Mouse (Mus musculus): Measurements from ENCODE around the gene Gm17334. TPM values are rescaled to one million over a fixed set of nuclear protein-coding genes. Genes with fewer than 3 reads are reported as not detected.
"Not testable (repeated sequence)": the region's sequence is repeated elsewhere in the genome, so short reads cannot be mapped to it uniquely, and the experiment has no call there.

The Gm17334 gene
- polyA plus RNA-seq, 1 experiment = 0.44 TPM

- whole genome bisulfite sequencing = 30% methylated on average over 2 of the region's 2 CpGs
- DNase-seq = peak; percentile 44 to 45
- no peak overlapping the region for H3K27ac ChIP-seq (ENCODE audit: insufficient read depth, low read length)
These were observed 11.2 kb downstream of the Gm17334 start for GRCm38 (mm10) chr11:53761822-53762221.

DNA sequence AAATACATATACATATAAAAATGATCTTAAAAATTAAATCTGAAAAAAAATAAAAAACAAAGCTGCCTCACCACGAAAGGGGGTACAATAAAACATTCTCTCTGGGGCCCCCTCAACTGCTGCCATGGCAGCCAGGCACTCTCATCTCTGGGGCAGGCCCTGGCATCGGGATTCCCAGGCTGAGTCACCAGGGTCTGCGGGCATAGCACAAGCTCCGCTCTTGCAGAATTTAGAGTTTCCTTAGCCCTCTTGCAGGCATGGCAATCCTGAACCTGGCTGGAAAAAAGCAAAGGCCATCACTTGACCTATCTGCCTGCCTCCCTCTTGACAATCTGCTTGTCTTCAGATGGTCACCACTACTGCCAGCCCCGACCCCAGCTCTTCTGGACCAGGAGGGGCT, 11.7 kb downstream of the Gm17334 start:
- 71% methylated on average over 5 of the region's 5 CpGs for WGBS
- DNase-seq = no peak
- Histone ChIP-seq H3K4me1 (ENCODE audit: control insufficient read depth, insufficient read depth, low read length) (peaks cover 18% of the 10 kb centered on the region), H3K27ac (ENCODE audit: insufficient read depth, low read length) (no peak overlapping the region), H3K27me3 (ENCODE audit: control insufficient read depth, insufficient read depth, low read length) (no peaks in the 10 kb centered on the region), H3K4me3 (replicated peaks; ENCODE audit: insufficient read depth, low read depth, low read length) (no peak overlapping the region)
- TF ChIP-seq POLR2A (IDR thresholded peaks at IDR 0.05; ENCODE audit: borderline replicate concordance, insufficient read depth, low read length) (no peak), CTCF (IDR thresholded peaks at IDR 0.05; ENCODE audit: borderline replicate concordance, insufficient read depth, low read depth, low read length) (no peak)

More at GRCm38 (mm10) chr11:53761822-53762221, 11.2 kb downstream of the Gm17334 start:
- no peaks in the 10 kb centered on the region for H3K27me3 ChIP-seq (ENCODE audit: control insufficient read depth, insufficient read depth, low read length)
- H3K4me1 ChIP-seq (ENCODE audit: control insufficient read depth, insufficient read depth, low read length) = peaks cover 18% of the 10 kb centered on the region
- TF ChIP-seq CTCF (IDR thresholded peaks at IDR 0.05; ENCODE audit: borderline replicate concordance, insufficient read depth, low read depth, low read length) (no peak), POLR2A (IDR thresholded peaks at IDR 0.05; ENCODE audit: borderline replicate concordance, insufficient read depth, low read length) (no peak)
- no peak overlapping the region for H3K4me3 ChIP-seq (replicated peaks; ENCODE audit: insufficient read depth, low read depth, low read length)

GRCm38 (mm10) chr11:53759545-53760406, 13.2 kb downstream of the Gm17334 start:
- DNase-seq = no peak
- TF ChIP-seq POLR2A (IDR thresholded peaks at IDR 0.05; ENCODE audit: borderline replicate concordance, insufficient read depth, low read length) = no peak
- TF ChIP-seq CTCF (IDR thresholded peaks at IDR 0.05; ENCODE audit: borderline replicate concordance, insufficient read depth, low read depth, low read length) = no peak
- Histone ChIP-seq H3K27ac (ENCODE audit: insufficient read depth, low read length) (no peak overlapping the region), H3K4me1 (ENCODE audit: control insufficient read depth, insufficient read depth, low read length) (peaks cover 18% of the 10 kb centered on the region), H3K27me3 (ENCODE audit: control insufficient read depth, insufficient read depth, low read length) (no peaks in the 10 kb centered on the region), H3K4me3 (replicated peaks; ENCODE audit: insufficient read depth, low read depth, low read length) (no peak overlapping the region)
- WGBS = 43% methylated on average over 22 of the region's 22 CpGs

DNA sequence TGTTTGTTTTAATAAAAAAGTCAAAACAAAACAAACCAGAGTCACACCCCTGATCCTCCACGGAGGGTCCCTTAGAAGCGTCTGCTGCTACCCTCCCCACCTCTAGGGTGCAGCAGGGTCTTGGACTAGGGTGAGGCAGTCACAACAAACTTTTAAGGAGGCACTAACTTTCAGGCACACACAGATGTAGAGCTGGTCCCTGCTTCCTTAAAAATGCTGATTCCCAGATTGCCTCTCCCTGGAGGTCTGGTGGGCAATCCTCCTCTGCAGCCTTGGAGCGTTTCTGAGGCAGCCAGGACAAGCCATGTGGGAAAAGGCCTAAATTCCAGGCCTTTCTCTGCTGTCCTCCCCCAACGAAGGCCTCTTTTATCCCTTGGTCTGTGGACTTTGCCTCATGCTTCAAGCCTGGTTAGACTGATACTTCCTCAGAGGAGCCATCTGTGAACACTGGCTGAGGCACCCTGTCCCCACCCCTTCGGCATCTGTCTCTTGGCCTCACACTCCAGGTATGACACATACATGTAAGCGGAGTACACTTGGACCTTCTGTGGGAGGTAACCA, 14.1 kb downstream of the Gm17334 start:
- Histone ChIP-seq H3K4me3 (replicated peaks; ENCODE audit: insufficient read depth, low read depth, low read length) (no peak overlapping the region), H3K4me1 (ENCODE audit: control insufficient read depth, insufficient read depth, low read length) (peaks cover 18% of the 10 kb centered on the region), H3K27ac (ENCODE audit: insufficient read depth, low read length) (no peak overlapping the region), H3K27me3 (ENCODE audit: control insufficient read depth, insufficient read depth, low read length) (no peaks in the 10 kb centered on the region)
- no peak for DNase-seq
- 59% methylated on average over 6 of the region's 6 CpGs for WGBS
- no peak for TF ChIP-seq POLR2A (IDR thresholded peaks at IDR 0.05; ENCODE audit: borderline replicate concordance, insufficient read depth, low read length)
- TF ChIP-seq CTCF (IDR thresholded peaks at IDR 0.05; ENCODE audit: borderline replicate concordance, insufficient read depth, low read depth, low read length) = no peak

- not testable (repeated sequence) for H3K27me3 ChIP-seq (ENCODE audit: control insufficient read depth, insufficient read depth, low read length); H3K27ac ChIP-seq (ENCODE audit: insufficient read depth, low read length); DNase-seq; H3K4me3 ChIP-seq (replicated peaks; ENCODE audit: insufficient read depth, low read depth, low read length)
- WGBS = 87% methylated on average over 9 of the region's 9 CpGs
- peaks cover 18% of the 10 kb centered on the region for H3K4me1 ChIP-seq (ENCODE audit: control insufficient read depth, insufficient read depth, low read length)
These were observed 15.0 kb downstream of the Gm17334 start for GRCm38 (mm10) chr11:53758033-53758432.

DNA sequence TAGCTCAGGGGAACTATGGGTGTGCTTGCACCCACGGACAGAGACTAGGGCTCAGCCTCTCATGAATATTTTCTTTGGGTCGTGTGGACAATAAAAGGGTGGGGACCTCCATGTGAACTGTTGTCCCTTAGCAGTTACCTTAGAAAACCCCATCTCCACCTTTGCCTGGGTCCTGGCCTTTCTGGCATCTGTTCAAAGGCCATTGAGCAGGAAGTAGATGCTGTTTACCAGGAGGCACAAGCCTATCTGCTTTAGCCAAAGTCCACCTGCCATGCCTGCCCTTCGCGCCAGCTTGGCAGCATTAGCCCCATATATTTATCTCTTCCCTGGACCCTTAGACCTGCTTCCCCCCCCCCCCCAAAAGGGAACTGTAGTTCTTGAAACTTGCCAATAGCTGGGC, 15.4 kb downstream of the Gm17334 start:
- TF ChIP-seq POLR2A (IDR thresholded peaks at IDR 0.05; ENCODE audit: borderline replicate concordance, insufficient read depth, low read length) (no peak), CTCF (IDR thresholded peaks at IDR 0.05; ENCODE audit: borderline replicate concordance, insufficient read depth, low read depth, low read length) (no peak)
- DNase-seq = no peak
- H3K27me3 ChIP-seq (ENCODE audit: control insufficient read depth, insufficient read depth, low read length) = no peaks in the 10 kb centered on the region
- no peak overlapping the region for H3K27ac ChIP-seq (ENCODE audit: insufficient read depth, low read length)
- H3K4me3 ChIP-seq (replicated peaks; ENCODE audit: insufficient read depth, low read depth, low read length) = no peak overlapping the region
- 91% methylated on average over 4 of the region's 4 CpGs for WGBS
- H3K4me1 ChIP-seq (ENCODE audit: control insufficient read depth, insufficient read depth, low read length) = peaks cover 18% of the 10 kb centered on the region

DNA sequence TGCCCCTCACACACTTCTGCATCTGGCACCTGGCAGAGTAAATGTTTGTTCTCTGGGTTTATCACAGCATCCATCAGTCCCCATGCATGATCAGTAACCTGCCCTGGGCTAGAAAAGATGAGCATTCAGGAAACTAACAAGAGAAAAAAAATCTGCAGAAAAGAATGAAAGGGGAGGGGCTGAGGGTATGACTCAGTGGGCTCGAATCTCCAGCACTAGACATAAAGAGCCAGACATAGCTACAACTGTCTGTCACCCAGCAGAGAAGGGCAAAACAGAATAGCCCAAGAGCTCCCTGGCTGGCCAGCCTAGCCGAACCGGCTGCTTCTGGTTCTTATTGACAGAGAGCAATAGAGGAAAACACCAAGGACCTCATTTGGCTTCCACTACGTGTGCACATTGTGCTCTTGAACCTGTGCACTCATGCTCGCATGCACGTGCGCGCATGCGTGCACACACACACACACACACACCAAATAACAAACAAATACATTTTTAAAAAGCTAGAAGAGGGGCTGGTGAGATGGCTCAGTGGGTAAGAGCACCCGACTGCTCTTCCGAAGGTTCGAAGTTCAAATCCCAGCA, 17.9 kb downstream of the Gm17334 start:
- WGBS = 81% methylated on average over 12 of the region's 12 CpGs
- H3K27ac ChIP-seq (ENCODE audit: insufficient read depth, low read length) = no peak overlapping the region
- no peak overlapping the region for H3K4me3 ChIP-seq (replicated peaks; ENCODE audit: insufficient read depth, low read depth, low read length)
- H3K4me1 ChIP-seq (ENCODE audit: control insufficient read depth, insufficient read depth, low read length) = peaks cover 12% of the 10 kb centered on the region
- TF ChIP-seq CTCF (IDR thresholded peaks at IDR 0.05; ENCODE audit: borderline replicate concordance, insufficient read depth, low read depth, low read length) = no peak
- no peak for TF ChIP-seq POLR2A (IDR thresholded peaks at IDR 0.05; ENCODE audit: borderline replicate concordance, insufficient read depth, low read length)
- no peak for DNase-seq
- no peaks in the 10 kb centered on the region for H3K27me3 ChIP-seq (ENCODE audit: control insufficient read depth, insufficient read depth, low read length)
